Mouse (Mus musculus): ENCODE measurements around the gene Zfp148. TPM values are rescaled to one million over a fixed set of nuclear protein-coding genes. Genes with fewer than 3 reads are reported as not detected.

Zfp148 gene
- polyA plus RNA-seq, 1 experiment from 2014 or later: 48.2 TPM

GRCm38 (mm10) chr16:33464509-33465241 lies 84.0 kb downstream of the Zfp148 start:
- no peak overlapping the region for H3K4me2 ChIP-seq (ENCODE audit: low read depth, low read length)
- no peak overlapping the region for H3K4me3 ChIP-seq (replicated peaks; ENCODE audit: low read length)
- no peaks in the 10 kb centered on the region for H3K9me3 ChIP-seq (replicated peaks; ENCODE audit: control insufficient read depth, low read length)
- H3K27ac ChIP-seq (ENCODE audit: low read length): no peak overlapping the region
- no peak for ATAC-seq (ENCODE audit: insufficient read depth, low FRiP score)
- H3K36me3 ChIP-seq (ENCODE audit: control insufficient read depth, insufficient read depth, low read length): 0 out of 2 replicates have a peak, but pooled peaks cover 4% of the 10 kb centered on the region
- no peaks in the 10 kb centered on the region for H3K4me1 ChIP-seq (ENCODE audit: control insufficient read depth, insufficient read depth, low read length)
- 91% methylated on average over 4 of the region's 4 CpGs for WGBS
- no peaks in the 10 kb centered on the region for H3K27me3 ChIP-seq (ENCODE audit: control insufficient read depth, insufficient read depth, low read length)
- H3K9ac ChIP-seq (ENCODE audit: low read length): no peak overlapping the region

GRCm38 (mm10) chr16:33465242-33465614 lies 84.6 kb downstream of the Zfp148 start:
- Histone ChIP-seq H3K36me3 (ENCODE audit: control insufficient read depth, insufficient read depth, low read length) (no peaks in the 10 kb centered on the region), H3K4me2 (ENCODE audit: low read depth, low read length) (no peak overlapping the region), H3K27me3 (ENCODE audit: control insufficient read depth, insufficient read depth, low read length) (no peaks in the 10 kb centered on the region), H3K9me3 (replicated peaks; ENCODE audit: control insufficient read depth, low read length) (no peaks in the 10 kb centered on the region), H3K9ac (ENCODE audit: low read length) (no peak overlapping the region), H3K27ac (ENCODE audit: low read length) (no peak overlapping the region), H3K4me1 (ENCODE audit: control insufficient read depth, insufficient read depth, low read length) (no peaks in the 10 kb centered on the region), H3K4me3 (replicated peaks; ENCODE audit: low read length) (no peak overlapping the region)
- ATAC-seq (ENCODE audit: insufficient read depth, low FRiP score): no peak
- WGBS: 91% methylated on average over 4 of the region's 4 CpGs

- Histone ChIP-seq H3K36me3 (ENCODE audit: control insufficient read depth, insufficient read depth, low read length) (no peaks in the 10 kb centered on the region), H3K4me3 (replicated peaks; ENCODE audit: low read length) (no peak overlapping the region), H3K4me2 (ENCODE audit: low read depth, low read length) (no peak overlapping the region), H3K9me3 (replicated peaks; ENCODE audit: control insufficient read depth, low read length) (no peaks in the 10 kb centered on the region), H3K9ac (ENCODE audit: low read length) (no peak overlapping the region; the same call in 1 of the 2 replicates), H3K4me1 (ENCODE audit: control insufficient read depth, insufficient read depth, low read length) (no peaks in the 10 kb centered on the region), H3K27me3 (ENCODE audit: control insufficient read depth, insufficient read depth, low read length) (no peaks in the 10 kb centered on the region), H3K27ac (ENCODE audit: low read length) (no peak overlapping the region)
- no peak for ATAC-seq (ENCODE audit: insufficient read depth, low FRiP score)
- 71% methylated on average over 6 of the region's 6 CpGs for whole genome bisulfite sequencing
Measured at GRCm38 (mm10) chr16:33467451-33467850, 86.8 kb downstream of the Zfp148 start.

- no peaks in the 10 kb centered on the region for H3K9me3 ChIP-seq (replicated peaks; ENCODE audit: control insufficient read depth, low read length)
- ATAC-seq (ENCODE audit: insufficient read depth, low FRiP score): no peak
- no peak overlapping the region for H3K4me3 ChIP-seq (replicated peaks; ENCODE audit: low read length)
- no peaks in the 10 kb centered on the region for H3K27me3 ChIP-seq (ENCODE audit: control insufficient read depth, insufficient read depth, low read length)
- no peak overlapping the region for H3K4me2 ChIP-seq (ENCODE audit: low read depth, low read length)
- no peak overlapping the region for H3K27ac ChIP-seq (ENCODE audit: low read length)
- H3K36me3 ChIP-seq (ENCODE audit: control insufficient read depth, insufficient read depth, low read length): no peaks in the 10 kb centered on the region
- H3K9ac ChIP-seq (ENCODE audit: low read length): no peak overlapping the region
- no peaks in the 10 kb centered on the region for H3K4me1 ChIP-seq (ENCODE audit: control insufficient read depth, insufficient read depth, low read length)
Measured at GRCm38 (mm10) chr16:33469973-33470372, 89.3 kb downstream of the Zfp148 start.

GRCm38 (mm10) chr16:33474381-33474780 lies 93.7 kb downstream of the Zfp148 start:
- no peak for ATAC-seq (ENCODE audit: insufficient read depth, low FRiP score)
- Histone ChIP-seq H3K4me1 (ENCODE audit: control insufficient read depth, insufficient read depth, low read length) (no peaks in the 10 kb centered on the region), H3K4me3 (replicated peaks; ENCODE audit: low read length) (no peak overlapping the region), H3K9me3 (replicated peaks; ENCODE audit: control insufficient read depth, low read length) (0 out of 2 replicates have a peak, but pooled peaks cover 4% of the 10 kb centered on the region), H3K9ac (ENCODE audit: low read length) (no peak overlapping the region), H3K27me3 (ENCODE audit: control insufficient read depth, insufficient read depth, low read length) (no peaks in the 10 kb centered on the region), H3K27ac (ENCODE audit: low read length) (no peak overlapping the region), H3K36me3 (ENCODE audit: control insufficient read depth, insufficient read depth, low read length) (peaks cover 11% of the 10 kb centered on the region; the same call in 1 of the 2 replicates), H3K4me2 (ENCODE audit: low read depth, low read length) (no peak overlapping the region)
- 89% methylated on average over 6 of the region's 6 CpGs for WGBS

GRCm38 (mm10) chr16:33479926-33480325 lies 99.3 kb downstream of the Zfp148 start:
- Histone ChIP-seq H3K4me3 (replicated peaks; ENCODE audit: low read length) (no peak overlapping the region), H3K4me2 (ENCODE audit: low read depth, low read length) (no peak overlapping the region), H3K4me1 (ENCODE audit: control insufficient read depth, insufficient read depth, low read length) (no peaks in the 10 kb centered on the region), H3K9ac (ENCODE audit: low read length) (no peak overlapping the region), H3K27ac (ENCODE audit: low read length) (no peak overlapping the region), H3K9me3 (replicated peaks; ENCODE audit: control insufficient read depth, low read length) (0 out of 2 replicates have a peak, but pooled peaks cover 4% of the 10 kb centered on the region), H3K27me3 (ENCODE audit: control insufficient read depth, insufficient read depth, low read length) (no peaks in the 10 kb centered on the region), H3K36me3 (ENCODE audit: control insufficient read depth, insufficient read depth, low read length) (peaks cover 11% of the 10 kb centered on the region; the same call in 1 of the 2 replicates)
- ATAC-seq (ENCODE audit: insufficient read depth, low FRiP score): no peak

- Histone ChIP-seq H3K27ac (ENCODE audit: low read length) (no peak overlapping the region), H3K36me3 (ENCODE audit: control insufficient read depth, insufficient read depth, low read length) (peaks cover 6% of the 10 kb centered on the region; the same call in 1 of the 2 replicates), H3K27me3 (ENCODE audit: control insufficient read depth, insufficient read depth, low read length) (no peaks in the 10 kb centered on the region), H3K9me3 (replicated peaks; ENCODE audit: control insufficient read depth, low read length) (no peaks in the 10 kb centered on the region), H3K4me2 (ENCODE audit: low read depth, low read length) (no peak overlapping the region), H3K4me1 (ENCODE audit: control insufficient read depth, insufficient read depth, low read length) (no peaks in the 10 kb centered on the region), H3K9ac (ENCODE audit: low read length) (no peak overlapping the region), H3K4me3 (replicated peaks; ENCODE audit: low read length) (no peak overlapping the region)
- WGBS: 98% methylated on average over 2 of the region's 2 CpGs
- no peak for ATAC-seq (ENCODE audit: insufficient read depth, low FRiP score)
Measured at GRCm38 (mm10) chr16:33481148-33481547, 100.5 kb downstream of the Zfp148 start.

- H3K4me2 ChIP-seq (ENCODE audit: low read depth, low read length): no peak overlapping the region
- no peak for ATAC-seq (ENCODE audit: insufficient read depth, low FRiP score)
- H3K4me3 ChIP-seq (replicated peaks; ENCODE audit: low read length): no peak overlapping the region
- H3K9me3 ChIP-seq (replicated peaks; ENCODE audit: control insufficient read depth, low read length): no peaks in the 10 kb centered on the region
- peaks cover 2% of the 10 kb centered on the region; the same call in 1 of the 2 replicates for H3K36me3 ChIP-seq (ENCODE audit: control insufficient read depth, insufficient read depth, low read length)
- H3K27ac ChIP-seq (ENCODE audit: low read length): no peak overlapping the region
- no peaks in the 10 kb centered on the region for H3K4me1 ChIP-seq (ENCODE audit: control insufficient read depth, insufficient read depth, low read length)
- WGBS: 89% methylated on average over 3 of the region's 3 CpGs
- H3K9ac ChIP-seq (ENCODE audit: low read length): no peak overlapping the region
- no peaks in the 10 kb centered on the region for H3K27me3 ChIP-seq (ENCODE audit: control insufficient read depth, insufficient read depth, low read length)
Measured at GRCm38 (mm10) chr16:33482309-33482708, 101.7 kb downstream of the Zfp148 start.

GRCm38 (mm10) chr16:33487709-33488108 lies 107.1 kb downstream of the Zfp148 start:
- Histone ChIP-seq H3K9me3 (replicated peaks; ENCODE audit: control insufficient read depth, low read length) (no peaks in the 10 kb centered on the region), H3K27ac (ENCODE audit: low read length) (no peak overlapping the region), H3K4me2 (ENCODE audit: low read depth, low read length) (no peak overlapping the region), H3K9ac (ENCODE audit: low read length) (no peak overlapping the region), H3K27me3 (ENCODE audit: control insufficient read depth, insufficient read depth, low read length) (no peaks in the 10 kb centered on the region), H3K36me3 (ENCODE audit: control insufficient read depth, insufficient read depth, low read length) (no peaks in the 10 kb centered on the region), H3K4me1 (ENCODE audit: control insufficient read depth, insufficient read depth, low read length) (no peaks in the 10 kb centered on the region), H3K4me3 (replicated peaks; ENCODE audit: low read length) (no peak overlapping the region)
- ATAC-seq (ENCODE audit: insufficient read depth, low FRiP score): no peak
- 78% methylated on average over 4 of the region's 4 CpGs for WGBS
